Mouse (Mus musculus) cerebellum, postnatal 4 days (tissue): ENCODE measurements around the gene Smoc2.

Source experiments
- DNase-seq, 2 experiments: peaks; one replicate each; pipeline ENCODE4 v3.0.0; 2022; ENCODE audit warnings: low spot score in 2 of 2, mixed read lengths in 1 of 2

Gene Smoc2

DNA sequence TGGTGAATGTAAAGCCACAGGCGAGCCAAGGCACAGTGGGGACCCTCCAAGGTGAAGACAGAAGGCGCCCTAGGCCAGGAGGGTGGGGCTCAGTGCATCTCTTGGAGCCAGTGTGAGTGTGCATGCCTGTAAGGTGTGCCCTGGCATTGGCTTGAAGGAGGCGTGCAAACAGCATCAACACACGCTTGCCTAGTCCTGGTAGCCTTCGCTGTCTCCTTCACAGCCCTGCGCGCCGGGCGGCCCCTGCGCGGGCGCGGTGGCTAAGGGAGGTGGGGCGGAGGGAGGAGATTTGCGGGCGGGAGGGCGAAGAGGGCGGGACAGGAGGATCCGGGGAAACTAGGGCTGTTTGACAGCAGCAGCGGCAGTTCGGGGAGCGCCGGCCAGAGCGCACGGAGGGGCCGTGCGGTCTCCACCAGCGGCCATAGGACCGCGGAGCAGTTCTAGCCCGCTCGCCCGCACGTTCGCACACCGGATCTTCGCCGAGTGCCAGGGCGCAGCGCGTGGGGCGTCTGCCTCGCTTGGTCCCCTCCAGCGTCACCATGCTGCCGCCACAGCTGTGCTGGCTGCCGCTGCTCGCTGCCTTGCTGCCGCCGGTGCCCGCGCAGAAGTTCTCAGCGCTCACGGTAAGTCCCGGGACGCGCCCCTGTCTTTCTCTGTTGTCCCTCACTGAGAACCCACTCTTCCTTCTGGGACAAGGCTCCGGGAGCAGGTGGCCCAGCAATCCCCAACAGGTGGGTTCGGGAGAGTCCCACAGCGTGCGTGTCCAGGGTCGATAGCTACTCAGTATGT lies at the start of gene Smoc2:
Smoc2 (plus strand) TSS at position 330 of the 789 bp plus-strand sequence.
- no peak for DNase-seq

DNA sequence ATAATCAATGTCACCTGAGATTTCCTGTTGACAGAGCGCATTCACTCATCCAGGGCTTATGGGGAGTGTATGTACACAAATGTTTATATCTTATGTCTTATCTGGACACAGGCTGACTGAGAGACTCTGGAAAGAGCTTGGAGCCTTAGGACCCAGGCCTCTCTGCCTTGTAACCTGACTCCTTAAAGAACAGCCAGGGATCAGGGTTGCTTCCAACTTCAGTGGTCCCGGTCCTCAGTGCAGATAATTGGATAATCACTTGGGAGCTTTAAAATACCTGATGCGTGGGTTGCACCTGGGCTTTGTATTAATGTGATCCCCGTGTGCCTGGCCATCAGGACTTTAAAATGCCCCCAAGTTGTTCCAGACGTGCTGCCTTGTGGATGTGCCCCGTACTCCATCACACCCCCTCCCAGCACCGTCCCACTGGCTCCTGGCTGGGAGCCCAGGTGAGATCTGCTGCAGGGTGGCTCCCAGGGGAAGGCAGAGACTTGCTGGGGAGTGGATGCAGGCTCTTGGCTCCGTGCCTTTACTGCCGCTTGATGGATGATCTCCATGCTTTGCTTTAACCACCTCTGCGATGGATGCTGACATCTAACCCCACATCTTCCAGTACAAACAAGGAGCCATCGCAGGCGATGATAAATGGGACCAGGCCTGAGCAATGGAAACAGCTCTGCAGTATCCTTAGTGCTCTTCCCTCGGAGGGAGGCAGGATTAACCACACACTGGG lies 48.4 kb upstream of the Smoc2 start:
- no peak for DNase-seq

DNA sequence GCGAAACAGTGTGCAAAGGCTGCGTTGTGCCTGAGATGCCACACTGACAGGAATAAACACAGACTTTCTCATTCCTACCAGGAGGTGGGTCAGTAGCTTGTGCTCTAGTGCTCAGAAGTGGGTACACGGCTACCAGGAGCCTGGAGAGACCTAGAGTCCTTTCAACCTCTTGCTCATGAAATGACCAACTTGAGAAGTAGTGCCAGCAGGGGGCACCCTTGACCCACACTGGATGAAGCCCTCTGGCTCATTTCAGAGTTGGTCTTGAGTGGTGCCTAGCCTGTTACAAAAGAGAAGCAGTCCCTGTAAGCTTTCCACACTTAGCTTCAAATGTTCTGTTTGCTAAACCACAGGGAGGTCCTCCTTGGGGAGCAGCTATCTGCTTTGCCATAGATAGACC lies 46.7 kb upstream of the Smoc2 start:
- DNase-seq, result peak; percentile 67 to 86

DNA sequence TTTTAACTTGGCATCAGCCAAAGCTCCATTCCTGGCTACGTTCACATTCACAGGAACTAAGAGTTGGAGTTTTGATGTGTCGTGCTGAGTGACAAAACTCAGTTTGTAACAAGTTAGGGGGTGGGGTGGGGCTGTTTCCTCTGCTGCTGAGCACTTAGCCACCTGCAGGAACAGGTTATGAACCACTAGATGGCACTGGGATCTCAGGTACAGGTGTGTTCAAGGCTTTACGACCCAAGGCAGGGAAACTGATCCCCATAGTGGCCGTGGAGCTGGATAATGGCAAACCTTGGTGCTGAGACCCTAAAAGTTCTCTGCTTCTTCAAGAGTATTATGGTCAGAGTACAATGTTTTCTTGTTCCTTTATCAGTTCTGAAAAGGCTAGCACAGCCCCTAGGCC lies 45.6 kb upstream of the Smoc2 start:
- no peak for DNase-seq

DNA sequence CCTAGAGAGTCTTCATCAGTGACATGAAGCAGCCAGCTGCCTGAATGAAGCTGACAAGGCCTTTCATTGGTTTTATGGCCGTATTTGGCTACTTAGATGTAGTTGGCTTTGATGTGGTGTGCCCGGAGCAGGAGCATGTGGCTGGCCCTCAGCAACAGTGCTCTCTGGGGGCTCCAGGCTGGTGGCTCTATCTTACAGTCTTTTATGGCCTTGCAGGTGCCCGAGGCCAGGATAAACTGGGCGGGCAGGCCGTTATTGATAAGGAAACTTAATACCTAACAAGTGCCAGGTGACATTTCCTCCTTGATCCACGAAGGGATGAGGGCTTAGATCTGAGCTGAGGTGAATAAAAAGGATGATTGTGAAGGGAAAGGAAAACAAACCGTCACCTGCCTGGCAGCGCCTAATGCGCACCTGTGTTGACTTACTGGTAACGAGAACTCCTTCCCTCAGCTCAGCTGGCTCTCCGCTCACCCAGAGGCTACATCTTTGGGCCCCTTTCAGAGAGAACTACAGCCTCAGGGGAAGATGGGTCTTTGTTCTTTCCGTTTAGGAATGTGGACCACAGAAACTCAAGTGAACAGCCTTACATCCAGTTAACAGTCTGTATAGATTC lies 44.4 kb upstream of the Smoc2 start:
- no peak for DNase-seq

DNA sequence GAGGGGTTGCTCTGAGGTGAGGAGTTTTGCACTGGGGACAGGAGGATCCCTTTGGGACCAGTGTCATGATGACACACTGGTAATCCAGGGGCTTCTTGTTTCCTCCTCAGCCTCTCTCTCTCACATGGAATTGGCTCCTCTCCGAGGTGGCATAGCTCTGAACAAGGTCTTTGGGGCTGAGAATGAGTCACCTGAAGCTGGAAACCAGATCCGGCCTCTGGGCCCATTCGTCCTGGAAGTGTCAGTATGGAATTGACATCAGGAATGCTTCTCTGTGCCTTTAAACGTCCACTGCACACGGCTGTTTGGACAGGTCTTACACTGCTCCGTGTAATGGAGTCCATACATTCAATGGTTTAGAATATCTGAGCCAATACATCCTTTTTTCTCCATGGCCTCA lies 42.2 kb upstream of the Smoc2 start:
- DNase-seq, result no peak

DNA sequence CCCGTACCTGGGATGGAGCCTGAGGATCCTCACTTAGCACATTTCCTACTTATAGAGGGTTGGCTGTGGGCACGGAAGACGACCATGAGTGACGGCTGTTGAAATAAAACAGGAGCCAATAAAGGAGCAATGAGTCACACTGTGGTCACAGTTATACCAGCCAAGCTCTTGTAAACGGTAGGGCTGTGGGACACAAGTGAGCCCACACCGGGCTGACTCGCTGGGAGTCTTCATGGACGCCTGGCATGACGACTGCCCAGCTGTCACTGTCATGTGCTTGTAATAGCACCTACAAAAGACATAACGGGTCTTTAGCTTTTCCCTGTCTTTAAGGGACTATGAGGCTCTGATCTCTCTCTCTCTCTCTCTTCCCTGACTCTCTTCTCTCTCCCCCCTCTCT lies 39.3 kb upstream of the Smoc2 start:
- DNase-seq, result no peak

DNA sequence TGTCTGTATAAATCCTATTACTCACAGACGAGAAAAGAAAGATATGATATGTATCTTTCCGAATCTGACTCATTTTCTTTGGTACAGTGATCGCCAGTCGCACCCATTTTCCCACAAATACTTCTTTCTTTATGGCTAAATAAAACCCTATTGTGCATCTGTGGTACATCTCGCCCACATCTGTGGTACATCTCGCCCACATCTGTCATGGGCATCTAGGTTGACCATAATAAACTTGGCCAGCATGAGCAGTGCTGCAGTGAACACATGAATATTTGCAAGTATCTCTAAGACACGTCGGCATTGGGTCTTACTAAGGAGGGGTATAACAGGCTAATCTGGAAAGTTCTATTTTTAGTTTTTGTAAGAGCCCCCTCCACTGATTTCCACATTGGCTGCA lies 36.7 kb upstream of the Smoc2 start:
- DNase-seq, result no peak

DNA sequence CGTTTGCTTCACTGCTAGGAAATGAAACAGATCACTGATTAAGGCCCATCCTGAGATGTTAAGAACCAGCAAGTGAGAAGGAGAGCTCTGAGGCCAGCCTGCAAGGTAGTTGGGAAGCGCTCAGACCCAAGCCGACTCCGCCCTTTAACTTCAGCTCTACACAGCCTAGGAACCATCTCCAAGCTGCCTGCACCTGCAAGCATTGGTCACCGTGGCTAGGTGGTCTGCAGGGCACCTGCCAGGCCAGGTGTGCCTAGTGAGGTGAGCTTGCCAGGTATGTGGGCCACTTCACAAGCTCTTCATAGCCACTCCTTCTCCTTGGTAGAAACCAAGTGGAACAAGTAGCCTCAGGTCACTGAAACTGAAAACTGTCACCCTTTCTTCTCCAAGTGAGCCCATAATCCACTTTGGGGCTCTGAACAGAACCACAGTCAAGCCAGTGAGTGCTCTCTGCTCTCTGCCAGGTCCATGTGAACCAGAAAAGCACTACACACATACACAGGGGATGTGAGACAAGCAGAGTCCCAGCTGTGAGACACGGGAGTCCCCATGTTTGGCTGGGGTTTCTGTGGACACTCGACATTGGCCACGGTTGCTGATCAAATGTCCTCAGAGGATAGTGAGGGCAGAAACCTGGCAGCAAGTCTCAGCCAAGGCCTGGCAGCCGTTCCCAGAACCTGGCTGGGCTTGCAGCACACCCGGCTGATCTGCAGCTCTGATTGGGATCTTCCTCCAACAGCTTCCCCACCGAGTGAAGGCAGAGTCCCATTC lies 34.9 kb upstream of the Smoc2 start:
- peak in 1 of 2 experiments; percentile 79 for DNase-seq

DNA sequence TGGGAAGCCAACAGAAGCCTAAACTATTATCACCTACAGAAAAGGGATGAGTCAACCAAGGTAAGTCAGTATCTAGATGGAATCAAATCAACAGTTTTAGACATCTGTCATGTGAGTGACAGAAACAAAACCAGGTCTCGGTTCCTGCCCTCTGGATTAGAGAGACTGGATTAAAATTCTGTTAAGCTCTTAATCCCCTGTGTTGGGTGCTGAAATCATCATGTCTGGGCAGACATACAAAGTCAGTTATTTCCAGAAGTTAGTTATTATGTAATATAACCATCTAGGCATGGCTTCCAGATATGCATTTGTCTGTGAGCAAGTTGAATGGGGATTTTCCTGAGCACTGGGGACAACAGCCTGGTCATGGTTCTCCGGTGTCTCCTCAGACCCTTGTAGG lies 33.0 kb upstream of the Smoc2 start:
- no peak for DNase-seq

DNA sequence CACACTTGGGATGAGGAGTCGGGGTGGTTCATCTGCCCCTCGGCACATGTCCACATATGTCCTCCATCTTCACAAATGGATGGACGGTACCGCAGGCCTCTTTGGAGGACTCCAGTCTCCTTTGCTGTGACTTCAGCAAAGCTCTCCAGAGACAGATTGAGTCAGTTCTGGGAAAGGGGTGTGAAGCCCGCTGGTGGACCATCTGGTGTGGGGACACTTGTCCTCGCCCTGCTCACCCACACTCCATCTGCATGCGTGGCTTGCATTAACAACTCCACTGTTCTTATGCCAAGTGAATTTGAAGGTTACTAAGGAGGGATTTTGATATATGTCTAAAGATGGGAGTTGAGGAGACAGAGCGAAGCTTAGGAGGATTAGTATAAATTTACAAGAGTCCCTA lies 31.4 kb upstream of the Smoc2 start:
- DNase-seq, result no peak

DNA sequence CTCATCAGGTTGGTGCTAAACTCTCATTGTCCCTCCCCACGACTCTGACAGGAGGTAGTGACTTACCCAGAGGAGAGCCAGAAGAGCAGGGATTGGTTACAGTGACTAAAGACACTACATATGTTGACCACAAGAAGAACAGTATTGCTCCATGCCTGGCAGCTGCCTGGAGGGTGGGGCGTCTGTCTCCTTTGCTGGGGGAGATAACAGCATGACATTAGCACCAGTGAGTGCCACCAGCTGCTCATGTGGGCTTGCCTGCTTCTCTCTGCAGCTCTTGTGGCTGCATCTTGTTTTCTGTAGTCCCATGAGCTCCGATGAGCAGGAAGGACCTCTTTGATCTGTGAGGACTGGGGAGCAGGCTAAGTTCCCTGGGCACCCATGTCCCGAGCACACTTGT lies 29.7 kb upstream of the Smoc2 start:
- no peak for DNase-seq

DNA sequence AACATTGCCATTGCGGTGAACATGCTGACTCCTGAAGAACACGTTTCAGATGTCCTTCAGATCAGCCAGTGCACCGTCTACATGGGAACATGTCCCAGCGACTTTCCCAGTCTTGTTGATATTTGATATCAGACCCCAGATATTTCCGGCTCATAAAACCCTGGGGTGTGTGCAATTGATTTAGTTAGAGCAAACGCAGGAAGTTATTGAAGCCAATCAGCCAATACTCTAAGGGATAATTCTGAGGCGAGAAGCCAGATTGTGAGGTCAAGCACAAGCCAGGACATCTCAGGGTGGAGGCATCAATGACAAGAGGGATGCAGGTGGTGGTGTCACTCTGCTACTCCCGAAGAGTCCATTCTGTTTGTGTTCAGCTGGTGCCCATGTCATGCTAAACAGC lies 28.9 kb upstream of the Smoc2 start:
- DNase-seq, result no peak

DNA sequence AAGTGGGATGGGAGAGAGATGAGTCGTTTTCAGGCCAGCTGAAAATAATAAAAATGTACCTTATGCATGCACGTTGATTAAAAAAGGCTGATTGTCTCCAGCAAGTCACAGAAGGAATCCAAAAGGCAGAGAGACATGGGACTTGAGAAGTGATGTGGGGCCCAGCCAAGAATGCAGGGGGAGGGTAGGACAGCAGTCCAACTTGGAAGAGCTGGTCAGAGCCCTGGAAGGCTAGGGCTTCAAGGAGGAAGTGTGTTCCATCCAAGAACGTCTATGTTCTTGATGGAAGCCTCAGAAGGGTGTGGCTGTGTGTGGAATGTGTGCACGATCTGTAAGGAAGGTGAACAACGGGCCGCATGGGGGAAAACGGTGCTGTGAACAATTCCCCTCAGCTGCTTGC lies 26.9 kb upstream of the Smoc2 start:
- DNase-seq, result no peak

DNA sequence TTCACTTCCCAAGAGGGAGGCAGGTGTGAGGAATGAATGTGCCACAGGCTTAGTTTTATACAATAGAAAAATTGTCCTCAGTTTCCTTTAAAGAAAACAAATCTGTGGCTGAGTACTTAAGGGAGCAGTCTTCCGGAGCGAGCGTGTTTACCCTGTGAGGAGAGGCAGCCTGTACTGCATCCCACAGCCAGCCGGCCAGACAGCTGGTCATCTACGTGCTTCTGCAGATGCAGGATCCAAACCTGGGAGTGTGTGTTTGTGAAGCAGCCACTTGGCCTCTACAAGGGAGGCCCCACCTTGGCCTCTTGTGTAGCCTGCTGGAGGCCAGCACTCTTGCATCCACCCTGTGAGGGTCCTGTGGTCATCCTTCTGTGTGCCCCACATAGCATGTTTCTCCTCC lies 24.7 kb upstream of the Smoc2 start:
- no peak for DNase-seq

DNA sequence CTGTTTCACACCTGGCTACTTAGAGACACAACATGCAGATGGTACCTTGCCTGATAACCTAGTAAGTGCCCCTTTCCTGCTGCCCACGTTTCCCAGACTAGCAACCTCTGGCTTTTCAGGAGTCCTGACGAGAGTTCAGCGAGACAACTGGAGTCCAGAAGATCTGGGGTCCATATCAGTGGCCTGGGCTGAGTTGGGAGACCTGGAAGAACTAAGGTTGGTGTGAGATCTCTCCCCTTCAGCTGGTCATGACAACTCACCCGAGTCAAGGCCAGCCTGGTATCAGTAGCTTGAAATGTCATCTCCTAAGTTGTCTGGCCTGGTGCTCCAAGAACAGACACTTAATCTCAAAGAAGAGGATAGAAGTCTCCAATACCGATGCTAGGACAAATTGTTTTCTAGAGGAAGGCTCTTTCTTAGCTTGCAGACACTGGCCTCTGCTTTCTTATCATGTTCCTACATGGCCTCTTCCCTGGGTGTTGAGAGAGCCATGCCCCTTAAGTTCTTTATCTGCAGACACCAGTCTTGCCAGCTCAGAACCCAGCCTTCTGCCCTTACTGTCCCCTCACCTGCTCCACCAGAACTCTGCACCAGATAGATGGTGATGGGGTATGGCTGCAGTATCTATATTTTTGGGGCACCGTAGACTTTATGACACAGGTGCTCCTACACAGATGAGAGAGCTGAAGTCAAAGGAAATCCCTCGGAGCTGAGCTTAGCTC lies 21.3 kb upstream of the Smoc2 start:
- no peak for DNase-seq

DNA sequence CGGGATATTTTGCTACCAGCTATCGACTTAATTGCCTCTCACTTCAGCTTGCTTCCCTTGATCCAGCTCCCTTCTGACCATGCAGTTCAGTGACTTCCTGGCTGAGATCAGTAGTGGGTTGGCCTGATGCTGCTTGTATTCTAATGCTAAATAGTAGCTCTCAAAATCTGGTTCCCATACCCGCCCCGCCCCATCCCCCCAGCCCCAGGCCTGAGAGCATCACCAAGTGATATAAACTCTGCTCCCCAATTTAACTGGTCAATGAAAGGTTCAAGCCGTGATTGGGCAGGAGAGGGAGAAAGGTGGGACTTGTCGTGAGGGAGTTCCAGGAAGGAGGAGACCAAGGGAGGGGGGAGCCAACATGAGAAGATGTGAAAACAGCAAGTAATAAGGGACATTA lies 20.4 kb upstream of the Smoc2 start:
- DNase-seq, result no peak

DNA sequence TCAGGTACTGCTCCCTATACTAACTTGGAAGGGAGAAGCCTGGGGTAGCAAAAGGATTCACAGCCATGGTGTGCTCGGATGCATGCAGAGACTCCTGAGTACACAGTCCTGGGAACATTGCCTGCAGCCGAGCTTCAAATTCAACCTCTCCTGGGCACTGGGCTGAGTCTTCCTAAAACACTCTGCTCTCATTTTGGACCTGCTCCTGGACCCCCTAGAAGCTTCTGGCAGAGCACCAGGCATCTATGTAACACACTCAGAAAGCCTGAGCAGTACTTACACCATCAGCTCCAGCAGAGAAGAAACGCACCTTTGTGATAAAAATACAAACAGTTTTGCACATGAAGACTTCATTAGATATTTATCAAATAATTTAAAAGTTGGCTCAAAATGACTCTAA lies 18.3 kb upstream of the Smoc2 start:
- DNase-seq, result peak in 1 of 2 experiments; percentile 30

DNA sequence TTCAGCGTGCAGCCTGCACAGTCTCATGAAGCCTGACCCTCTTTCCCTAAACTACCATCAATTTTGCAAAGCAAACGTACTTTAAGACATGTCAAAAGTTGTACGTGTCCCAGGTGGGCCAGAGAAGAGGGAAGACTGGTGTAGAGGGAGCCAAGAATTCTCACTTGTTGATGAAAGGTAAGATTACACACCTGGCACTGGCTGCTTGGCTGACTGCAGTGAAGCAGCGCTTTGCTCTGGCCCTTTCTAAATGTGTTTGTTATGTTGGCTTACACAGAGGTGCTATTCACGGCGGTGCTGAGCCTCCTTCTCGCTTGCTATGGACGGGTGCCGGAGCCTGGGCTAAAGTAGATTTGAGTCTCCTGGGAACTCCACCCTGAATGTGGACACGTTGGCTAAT lies 17.1 kb upstream of the Smoc2 start:
- no peak for DNase-seq

DNA sequence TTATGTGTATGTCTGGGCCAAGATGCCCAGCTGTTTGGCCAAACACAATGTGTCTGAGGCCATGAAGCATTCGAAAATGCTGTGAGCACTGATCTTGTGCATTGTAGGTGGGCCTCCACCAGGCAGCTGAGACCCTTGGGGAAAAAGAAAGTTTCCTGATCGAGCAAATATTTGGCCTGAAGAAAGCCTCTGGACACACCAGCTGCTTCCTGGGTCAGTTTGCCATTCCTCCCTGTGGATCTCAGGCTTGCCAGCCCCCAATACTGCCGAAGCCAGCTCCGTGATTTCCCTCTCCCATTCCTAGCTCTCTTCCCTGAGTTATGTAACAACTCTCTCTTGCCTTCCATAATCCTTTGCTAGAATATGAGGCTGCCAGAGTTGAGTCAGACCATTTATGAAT lies 11.3 kb upstream of the Smoc2 start:
- no peak for DNase-seq

DNA sequence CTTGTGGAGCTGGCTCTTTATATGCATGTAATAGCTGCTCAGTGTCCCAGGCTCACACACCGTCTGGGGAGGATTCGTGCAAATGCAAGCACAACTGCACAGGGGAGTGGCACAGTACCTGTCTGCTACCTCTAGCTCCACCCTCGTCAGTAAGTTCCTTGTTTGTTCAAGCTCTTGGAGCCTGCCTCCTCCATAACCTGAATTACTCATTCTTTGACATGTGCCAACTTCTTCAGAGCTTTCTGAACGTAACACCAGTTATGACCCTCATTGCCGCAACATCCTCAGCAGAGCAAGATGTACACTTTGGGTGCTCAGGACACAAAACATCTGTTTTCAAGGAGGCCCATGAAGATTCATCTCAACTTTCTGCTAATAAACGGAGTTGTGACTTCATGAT lies 5.9 kb upstream of the Smoc2 start:
- no peak for DNase-seq

DNA sequence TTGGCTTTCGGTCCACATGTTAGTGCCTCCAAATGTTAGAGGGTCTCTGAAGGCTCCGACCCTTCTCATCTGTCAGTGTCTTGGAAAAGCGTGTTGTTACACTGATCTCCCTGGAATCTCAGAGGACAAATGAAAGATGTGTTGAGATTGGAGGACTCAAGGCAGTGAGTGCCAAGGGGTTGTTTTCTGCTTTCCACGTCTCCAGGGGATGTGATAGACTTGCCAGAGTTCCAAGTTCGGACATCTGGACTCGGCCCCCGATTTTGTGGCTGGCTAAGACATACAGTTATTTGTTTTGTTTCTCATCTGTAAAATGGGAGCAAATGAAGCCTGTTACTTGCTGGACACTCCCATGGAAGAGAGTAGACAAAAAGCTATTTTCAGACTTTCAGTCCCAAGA lies 2.0 kb upstream of the Smoc2 start:
- DNase-seq, result no peak
